Mouse (Mus musculus): ENCODE data around the gene Cacna1i. TPM values are rescaled to one million over a fixed set of nuclear protein-coding genes. Genes with fewer than 3 reads are reported as not detected.

Gene Cacna1i
- total RNA-seq, 1 experiment from 2014 or later: not detected

- no peak for ATAC-seq (replicated peaks; ENCODE audit: low read depth, poor library complexity, severe bottlenecking)
Measured at GRCm38 (mm10) chr15:80326947-80327346, 39.9 kb downstream of the Cacna1i start.

GRCm38 (mm10) chr15:80327743-80328540 lies 40.9 kb downstream of the Cacna1i start:
- no peak for ATAC-seq (replicated peaks; ENCODE audit: low read depth, poor library complexity, severe bottlenecking)

GRCm38 (mm10) chr15:80330276-80330675 lies 43.2 kb downstream of the Cacna1i start:
- no peak for ATAC-seq (replicated peaks; ENCODE audit: low read depth, poor library complexity, severe bottlenecking)

- no peak for ATAC-seq (replicated peaks; ENCODE audit: low read depth, poor library complexity, severe bottlenecking)
Measured at GRCm38 (mm10) chr15:80334766-80335165, 47.7 kb downstream of the Cacna1i start.

GRCm38 (mm10) chr15:80335196-80335595 lies 48.2 kb downstream of the Cacna1i start:
- no peak for ATAC-seq (replicated peaks; ENCODE audit: low read depth, poor library complexity, severe bottlenecking)

GRCm38 (mm10) chr15:80340348-80340747 lies 53.3 kb downstream of the Cacna1i start:
- ATAC-seq (replicated peaks; ENCODE audit: low read depth, poor library complexity, severe bottlenecking): peak; percentile 73; the same call in 1 of the 2 replicates

- no peak for ATAC-seq (replicated peaks; ENCODE audit: low read depth, poor library complexity, severe bottlenecking)
Measured at GRCm38 (mm10) chr15:80342394-80342793, 55.4 kb downstream of the Cacna1i start.

- ATAC-seq (replicated peaks; ENCODE audit: low read depth, poor library complexity, severe bottlenecking): no peak
Measured at GRCm38 (mm10) chr15:80343031-80343430, 56.0 kb downstream of the Cacna1i start.

GRCm38 (mm10) chr15:80343731-80344130 lies 56.7 kb downstream of the Cacna1i start:
- no peak for ATAC-seq (replicated peaks; ENCODE audit: low read depth, poor library complexity, severe bottlenecking)

- ATAC-seq (replicated peaks; ENCODE audit: low read depth, poor library complexity, severe bottlenecking): no peak
Measured at GRCm38 (mm10) chr15:80346510-80346909, 59.5 kb downstream of the Cacna1i start.

- ATAC-seq (replicated peaks; ENCODE audit: low read depth, poor library complexity, severe bottlenecking): no peak
Measured at GRCm38 (mm10) chr15:80350431-80350830, 63.4 kb downstream of the Cacna1i start.

GRCm38 (mm10) chr15:80358798-80359197 lies 71.8 kb downstream of the Cacna1i start:
- ATAC-seq (replicated peaks; ENCODE audit: low read depth, poor library complexity, severe bottlenecking): no peak

GRCm38 (mm10) chr15:80361780-80362508 lies 74.9 kb downstream of the Cacna1i start:
- no peak for ATAC-seq (replicated peaks; ENCODE audit: low read depth, poor library complexity, severe bottlenecking)

- no peak for ATAC-seq (replicated peaks; ENCODE audit: low read depth, poor library complexity, severe bottlenecking)
Measured at GRCm38 (mm10) chr15:80362509-80363172, 75.6 kb downstream of the Cacna1i start.

GRCm38 (mm10) chr15:80363821-80364715 lies 77.0 kb downstream of the Cacna1i start:
- ATAC-seq (replicated peaks; ENCODE audit: low read depth, poor library complexity, severe bottlenecking): no peak

GRCm38 (mm10) chr15:80366899-80367298 lies 79.9 kb downstream of the Cacna1i start:
- no peak for ATAC-seq (replicated peaks; ENCODE audit: low read depth, poor library complexity, severe bottlenecking)

GRCm38 (mm10) chr15:80373219-80373964 lies 86.4 kb downstream of the Cacna1i start:
- no peak for ATAC-seq (replicated peaks; ENCODE audit: low read depth, poor library complexity, severe bottlenecking)

- no peak for ATAC-seq (replicated peaks; ENCODE audit: low read depth, poor library complexity, severe bottlenecking)
Measured at GRCm38 (mm10) chr15:80374854-80375253, 87.8 kb downstream of the Cacna1i start.

- ATAC-seq (replicated peaks; ENCODE audit: low read depth, poor library complexity, severe bottlenecking): no peak
Measured at GRCm38 (mm10) chr15:80387185-80387584, 100.1 kb downstream of the Cacna1i start.
